Mouse (Mus musculus): ENCODE results near the gene Fam181a. TPM values are rescaled to one million over a fixed set of nuclear protein-coding genes. Genes with fewer than 3 reads are reported as not detected.

Fam181a gene
- total RNA-seq, 2 experiments from 2014 or later: 5.1 to 7.1 TPM

- intact Hi-C loops (cut with DNase I): no loop called here
- DNase-seq (ENCODE audit: extremely low spot score in 1 of 2, low spot score in 2 of 2): no peak
Measured at GRCm38 (mm10) chr12:103347406-103347805, 36.6 kb downstream of the Fam181a start.

GRCm38 (mm10) chr12:103348506-103348905 lies 37.7 kb downstream of the Fam181a start:
- intact Hi-C loops (cut with DNase I): no loop called here
- peak; percentile 80 for DNase-seq (ENCODE audit: extremely low spot score in 1 of 2, low spot score in 2 of 2)

GRCm38 (mm10) chr12:103352735-103353134 lies 42.0 kb downstream of the Fam181a start:
- DNase-seq (ENCODE audit: extremely low spot score in 1 of 2, low spot score in 2 of 2): no peak
- intact Hi-C loops (cut with DNase I): no loop called here

- intact Hi-C loops (cut with DNase I): no loop called here
- DNase-seq (ENCODE audit: extremely low spot score in 1 of 2, low spot score in 2 of 2): peak in 1 of 2 experiments; percentile 58
Measured at GRCm38 (mm10) chr12:103353538-103353937, 42.8 kb downstream of the Fam181a start.

GRCm38 (mm10) chr12:103355746-103356414 lies 45.1 kb downstream of the Fam181a start, which contains the start of gene Asb2:
Gene Asb2 (minus strand): TSS chr12:103356001.
- no peak for DNase-seq (ENCODE audit: extremely low spot score in 1 of 2, low spot score in 2 of 2)
- intact Hi-C loops (cut with DNase I): no loop called here

- no peak for DNase-seq (ENCODE audit: extremely low spot score in 1 of 2, low spot score in 2 of 2)
- intact Hi-C loops (cut with DNase I): no loop called here
Measured at GRCm38 (mm10) chr12:103356415-103356748, 45.6 kb downstream of the Fam181a start.

- no peak for DNase-seq (ENCODE audit: extremely low spot score in 1 of 2, low spot score in 2 of 2)
- intact Hi-C loops (cut with DNase I): no loop called here
Measured at GRCm38 (mm10) chr12:103358216-103358615, 47.4 kb downstream of the Fam181a start.

GRCm38 (mm10) chr12:103358951-103359801 lies 48.4 kb downstream of the Fam181a start:
- no peak for DNase-seq (ENCODE audit: extremely low spot score in 1 of 2, low spot score in 2 of 2)
- intact Hi-C loops (cut with DNase I): no loop called here

GRCm38 (mm10) chr12:103360812-103361211 lies 50.0 kb downstream of the Fam181a start:
- intact Hi-C loops (cut with DNase I): no loop called here
- DNase-seq (ENCODE audit: extremely low spot score in 1 of 2, low spot score in 2 of 2): no peak

GRCm38 (mm10) chr12:103361539-103362307 lies 50.9 kb downstream of the Fam181a start:
- intact Hi-C loops (cut with DNase I): no loop called here
- DNase-seq (ENCODE audit: extremely low spot score in 1 of 2, low spot score in 2 of 2): no peak

- intact Hi-C loops (cut with DNase I): no loop called here
- no peak for DNase-seq (ENCODE audit: extremely low spot score in 1 of 2, low spot score in 2 of 2)
Measured at GRCm38 (mm10) chr12:103362336-103362735, 51.6 kb downstream of the Fam181a start.

Other genes starting within 250 kb of the Fam181a start
- 1 to 10 TPM; 1.3 to 3.0 TPM for gene Prima1, start 68.8 kb upstream of the Fam181a start, total RNA-seq (2021)
- gene Asb2, start 45.0 kb downstream of the Fam181a start, total RNA-seq (2021): 1 to 10 TPM; 3.3 to 3.7 TPM
- 10 to 100 TPM; 20.6 to 23.2 TPM for gene Otub2, start 77.7 kb downstream of the Fam181a start, total RNA-seq (2021)
- 1 to 10 TPM; 1.8 to 3.4 TPM for gene 9330161L09Rik, start 96.8 kb downstream of the Fam181a start, total RNA-seq (2021)
- gene Ddx24, start 114.9 kb downstream of the Fam181a start, total RNA-seq (2021): 100 to 1,000 TPM; 172 to 173 TPM
- 10 to 100 TPM; 27.9 to 31.4 TPM for gene Ifi27, start 123.2 kb downstream of the Fam181a start, total RNA-seq (2021)
- gene Ifi27l2a, start 132.7 kb downstream of the Fam181a start, total RNA-seq (2021): 1 to 10 TPM; 3.3 to 5.4 TPM
- not detected for gene Ifi27l2b, start 146.2 kb downstream of the Fam181a start, total RNA-seq (2021)
- 10 to 100 TPM in 1 of 2 experiments, 1 to 10 TPM in 1; 9.6 to 11.3 TPM for gene Ppp4r4, start 221.3 kb downstream of the Fam181a start, total RNA-seq (2021)